Mouse (Mus musculus): ENCODE measurements around the gene Hoxc9.

Hoxc9 gene

GRCm38 (mm10) chr15:102976631-102977422, 588 bp downstream of the Hoxc9 start:
- in situ Hi-C loops (cut with MboI, MseI), result no loop called here

GRCm38 (mm10) chr15:102977423-102977974, 1.3 kb downstream of the Hoxc9 start:
- in situ Hi-C loops (cut with MboI, MseI), result no loop called here

DNA sequence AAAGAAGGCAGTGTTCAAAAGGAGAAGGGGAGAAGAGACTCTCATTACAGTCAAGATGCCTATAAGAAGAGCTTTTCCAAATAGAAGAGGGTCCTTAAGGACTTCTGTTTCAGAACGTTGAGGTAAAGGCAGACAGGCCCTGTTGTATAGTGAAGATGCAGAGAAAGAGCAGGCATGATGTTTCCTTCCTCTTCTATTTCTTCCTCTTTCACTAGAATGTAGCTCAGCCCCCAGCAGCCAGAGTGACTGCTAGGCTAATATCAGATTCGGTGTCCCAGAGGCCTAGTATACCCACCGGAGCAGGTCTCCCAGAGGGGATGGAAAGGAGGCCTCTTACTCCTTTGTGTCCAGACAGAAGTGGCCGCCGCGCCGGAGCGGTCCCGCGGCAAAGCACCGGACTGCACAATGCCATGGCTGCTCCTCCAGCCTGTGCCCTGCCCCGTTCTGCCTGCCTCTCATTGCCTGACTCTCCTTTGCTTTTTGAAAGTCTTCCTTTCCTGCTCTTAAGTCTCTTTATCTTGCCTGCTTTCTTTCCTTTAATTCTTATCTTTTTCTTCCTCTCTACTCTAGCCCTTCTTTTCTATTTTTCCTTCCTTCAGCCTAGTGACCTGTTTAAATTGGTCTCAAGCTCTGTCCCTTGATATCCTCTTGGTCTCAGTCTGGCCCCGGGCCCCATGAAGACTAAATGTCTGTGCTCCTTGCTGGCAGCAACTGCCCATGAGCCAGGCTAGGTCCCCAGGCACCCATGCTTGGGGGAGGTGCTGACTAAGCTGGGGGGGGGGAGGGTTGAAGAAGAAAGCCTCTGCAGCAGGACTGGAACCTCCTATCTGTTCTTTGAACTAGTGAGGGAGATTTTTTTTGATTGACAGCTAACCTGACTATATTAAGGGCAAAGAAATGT, 2.6 kb downstream of the Hoxc9 start:
- in situ Hi-C loops (cut with MboI, MseI), result no loop called here

- in situ Hi-C loops (cut with MboI, MseI), result no loop called here
Measured at GRCm38 (mm10) chr15:102979936-102980335, 3.7 kb downstream of the Hoxc9 start.

DNA sequence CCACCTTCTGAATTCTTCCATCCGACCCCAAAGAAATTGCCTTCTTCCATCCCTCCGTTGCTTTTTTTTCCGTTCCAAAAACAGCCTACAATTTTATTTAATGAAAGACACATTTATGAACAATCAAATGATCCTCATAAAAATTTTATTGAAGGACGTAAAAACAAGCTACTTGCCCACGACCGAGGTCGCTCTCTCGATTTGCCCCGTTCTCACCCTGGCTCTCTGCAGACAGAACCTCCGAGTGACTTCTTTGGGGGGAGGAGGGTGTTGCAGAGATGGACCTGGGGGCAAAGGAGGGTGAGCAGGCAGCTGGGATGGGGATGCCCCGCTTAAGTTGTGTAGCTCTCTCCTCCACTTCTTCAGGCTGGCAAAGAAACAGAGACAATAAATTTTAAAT, 4.1 kb downstream of the Hoxc9 start:
- in situ Hi-C loops (cut with MboI, MseI), result no loop called here

GRCm38 (mm10) chr15:102980912-102981311, 4.7 kb downstream of the Hoxc9 start:
- in situ Hi-C loops (cut with MboI, MseI), result no loop called here

DNA sequence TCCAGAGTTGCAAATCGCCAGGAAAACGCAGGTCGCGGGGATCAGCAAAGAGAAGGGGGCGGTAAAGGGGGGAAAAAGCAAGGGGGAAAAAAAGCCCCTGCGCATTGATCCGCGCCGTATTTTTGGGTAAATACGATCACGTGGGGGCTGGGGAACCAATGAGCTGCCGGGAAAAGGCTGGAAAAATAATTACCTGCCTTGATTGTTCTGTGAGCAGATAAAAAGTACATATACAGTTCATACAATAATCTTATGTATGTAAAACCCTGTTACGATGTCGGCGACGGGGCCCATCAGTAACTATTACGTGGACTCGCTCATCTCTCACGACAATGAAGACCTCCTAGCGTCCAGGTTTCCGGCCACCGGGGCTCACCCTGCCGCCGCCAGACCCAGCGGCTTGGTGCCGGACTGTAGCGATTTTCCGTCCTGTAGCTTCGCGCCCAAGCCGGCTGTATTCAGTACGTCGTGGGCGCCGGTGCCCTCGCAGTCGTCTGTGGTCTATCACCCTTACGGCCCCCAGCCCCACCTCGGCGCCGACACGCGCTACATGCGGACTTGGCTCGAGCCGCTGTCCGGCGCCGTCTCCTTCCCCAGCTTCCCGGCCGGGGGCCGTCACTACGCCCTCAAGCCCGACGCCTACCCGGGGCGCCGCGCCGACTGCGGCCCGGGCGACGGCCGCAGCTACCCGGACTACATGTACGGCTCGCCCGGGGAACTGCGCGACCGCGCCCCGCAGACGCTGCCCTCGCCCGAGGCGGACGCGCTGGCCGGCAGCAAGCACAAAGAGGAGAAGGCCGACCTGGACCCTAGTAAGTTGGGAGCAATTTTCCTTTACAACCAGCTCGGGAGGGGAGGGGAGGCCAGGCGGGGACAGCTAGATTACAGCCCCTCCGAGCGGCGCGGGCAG, 5.4 kb downstream of the Hoxc9 start:
- in situ Hi-C loops (cut with MboI, MseI), result no loop called here

GRCm38 (mm10) chr15:102983716-102984115, 7.5 kb downstream of the Hoxc9 start:
- in situ Hi-C loops (cut with MboI, MseI), result no loop called here

- in situ Hi-C loops (cut with MboI, MseI), result no loop called here
Measured at GRCm38 (mm10) chr15:102984521-102984920, 8.3 kb downstream of the Hoxc9 start.

GRCm38 (mm10) chr15:102984925-102985324, 8.7 kb downstream of the Hoxc9 start:
- in situ Hi-C loops (cut with MboI, MseI), result loop anchor here (5.0 kb wide), 1 partner anchor 187 kb away; no protein-coding TSS in a partner anchor

GRCm38 (mm10) chr15:102987124-102987833, 11.0 kb downstream of the Hoxc9 start:
- in situ Hi-C loops (cut with MboI, MseI), result loop anchor here (5.0 kb wide), 1 partner anchor 185 kb away; no protein-coding TSS in a partner anchor

GRCm38 (mm10) chr15:102988078-102988477, 11.8 kb downstream of the Hoxc9 start:
- in situ Hi-C loops (cut with MboI, MseI), result loop anchor here (5.0 kb wide), 1 partner anchor 184 kb away; no protein-coding TSS in a partner anchor

GRCm38 (mm10) chr15:102990461-102991397, 14.5 kb downstream of the Hoxc9 start, which contains the start of gene Hoxc8:
Gene Hoxc8 (plus strand): TSS chr15:102990607.
- in situ Hi-C loops (cut with MboI, MseI), result no loop called here

DNA sequence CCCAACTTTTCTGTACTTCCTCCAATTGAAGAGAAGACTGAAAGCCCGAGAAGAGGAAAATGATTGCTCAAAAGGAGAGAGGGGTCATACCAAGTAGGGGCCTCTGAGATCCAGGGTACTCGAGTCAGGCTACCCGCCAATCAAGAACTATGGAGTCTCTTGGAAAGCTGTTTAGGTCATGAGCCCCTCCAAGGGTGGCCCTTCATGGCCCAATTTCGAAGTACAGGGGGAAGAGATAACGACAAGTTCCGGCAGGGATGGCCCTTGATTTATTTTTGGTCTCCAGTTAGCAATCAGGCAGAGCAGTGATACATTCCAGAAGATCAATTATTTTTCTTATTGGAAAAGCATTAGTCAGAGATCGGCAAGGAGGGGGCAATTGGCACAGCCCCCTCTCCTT, 15.5 kb downstream of the Hoxc9 start:
- in situ Hi-C loops (cut with MboI, MseI), result no loop called here

GRCm38 (mm10) chr15:102992206-102992605, 16.0 kb downstream of the Hoxc9 start:
- in situ Hi-C loops (cut with MboI, MseI), result no loop called here

DNA sequence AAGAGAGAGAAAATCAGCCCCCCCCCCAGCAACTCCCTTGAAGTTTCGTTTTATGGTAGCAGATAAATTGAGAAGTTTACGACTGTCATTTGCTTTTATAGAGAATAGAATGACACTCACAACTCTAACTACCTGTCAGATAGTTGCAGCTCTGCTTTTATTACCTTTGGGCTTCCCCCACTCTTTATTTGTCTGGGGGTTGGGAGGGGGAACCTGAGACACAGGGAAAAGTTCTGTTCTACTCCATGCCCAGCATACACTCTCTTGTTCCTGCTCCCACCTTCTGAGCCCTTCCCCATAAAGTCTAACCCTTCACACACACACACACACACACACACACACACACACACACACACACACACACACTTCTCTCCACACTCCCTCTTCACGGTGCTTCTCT, 16.6 kb downstream of the Hoxc9 start:
- in situ Hi-C loops (cut with MboI, MseI), result no loop called here

DNA sequence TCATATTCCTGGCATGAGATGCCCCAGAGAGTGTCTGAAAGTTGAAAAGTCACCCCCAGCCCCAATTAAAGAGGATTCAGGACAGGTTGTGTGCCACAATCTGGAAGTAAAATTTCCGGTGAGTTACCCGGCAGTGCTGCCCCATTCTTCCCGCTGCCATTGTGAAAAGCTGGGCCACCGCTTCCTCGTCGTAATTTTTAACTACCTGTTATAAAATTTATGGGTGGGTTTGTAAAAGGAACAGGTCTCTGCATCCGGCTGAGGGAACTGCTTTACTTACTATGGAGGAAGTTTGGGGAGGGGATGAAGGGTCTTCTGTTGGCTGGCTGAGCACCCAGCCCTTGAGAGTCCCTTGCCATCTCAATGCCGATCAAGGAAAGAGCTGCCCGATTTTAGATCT, 20.3 kb downstream of the Hoxc9 start:
- in situ Hi-C loops (cut with MboI, MseI), result no loop called here

GRCm38 (mm10) chr15:102997431-102997830, 21.2 kb downstream of the Hoxc9 start:
- in situ Hi-C loops (cut with MboI, MseI), result no loop called here

- in situ Hi-C loops (cut with MboI, MseI), result no loop called here
Measured at GRCm38 (mm10) chr15:102997939-102998355, 21.7 kb downstream of the Hoxc9 start, which contains the start of gene Hoxc6. Gene Hoxc6 (plus strand): TSS chr15:102998257.

All from regulatory T cell (primary cell).